Mouse (Mus musculus) layer of hippocampus, adult 18-20 months (tissue): ENCODE data around the gene Cabp2. TPM values are rescaled to one million over a fixed set of nuclear protein-coding genes. Genes with fewer than 3 reads are reported as not detected.

Experiments used
- DNase-seq, 2 experiments: peaks; one replicate each; pipeline ENCODE4 v3.0.0; 2022; ENCODE audit warnings: low spot score in 2 of 2
- total RNA-seq, 2 experiments: library from RNA; stranded (reverse); gene quantifications; 2 replicates each; pipeline ENCODE4 v1.2.3; 2021

Gene Cabp2
- total RNA-seq, 2 experiments from 2014 or later, result not detected

DNA sequence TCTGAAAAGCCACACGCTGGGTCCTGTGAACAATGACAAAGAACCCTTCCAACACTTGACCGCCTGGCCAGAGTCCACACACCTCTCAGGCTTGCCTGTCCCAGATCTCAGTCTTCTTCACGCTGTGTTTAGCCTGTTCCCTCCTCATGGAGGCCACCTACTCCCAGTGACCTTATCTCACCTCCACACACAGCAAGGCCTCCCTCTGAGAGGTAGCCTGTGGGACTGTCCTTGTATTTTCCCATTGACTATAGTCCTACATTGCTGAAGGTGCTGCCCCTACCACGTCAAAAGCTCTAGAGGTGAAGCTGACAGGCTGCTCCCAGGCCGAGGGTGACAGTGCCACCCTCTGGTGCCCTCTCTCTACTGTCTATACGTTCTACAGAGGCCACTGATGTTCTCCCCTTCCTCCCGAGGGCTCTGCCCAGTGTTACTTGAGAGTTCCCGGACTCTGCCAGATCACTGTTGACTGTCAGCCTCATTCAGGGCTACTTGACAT is 818 bp upstream of the Cabp2 start:
- no peak for DNase-seq

DNA sequence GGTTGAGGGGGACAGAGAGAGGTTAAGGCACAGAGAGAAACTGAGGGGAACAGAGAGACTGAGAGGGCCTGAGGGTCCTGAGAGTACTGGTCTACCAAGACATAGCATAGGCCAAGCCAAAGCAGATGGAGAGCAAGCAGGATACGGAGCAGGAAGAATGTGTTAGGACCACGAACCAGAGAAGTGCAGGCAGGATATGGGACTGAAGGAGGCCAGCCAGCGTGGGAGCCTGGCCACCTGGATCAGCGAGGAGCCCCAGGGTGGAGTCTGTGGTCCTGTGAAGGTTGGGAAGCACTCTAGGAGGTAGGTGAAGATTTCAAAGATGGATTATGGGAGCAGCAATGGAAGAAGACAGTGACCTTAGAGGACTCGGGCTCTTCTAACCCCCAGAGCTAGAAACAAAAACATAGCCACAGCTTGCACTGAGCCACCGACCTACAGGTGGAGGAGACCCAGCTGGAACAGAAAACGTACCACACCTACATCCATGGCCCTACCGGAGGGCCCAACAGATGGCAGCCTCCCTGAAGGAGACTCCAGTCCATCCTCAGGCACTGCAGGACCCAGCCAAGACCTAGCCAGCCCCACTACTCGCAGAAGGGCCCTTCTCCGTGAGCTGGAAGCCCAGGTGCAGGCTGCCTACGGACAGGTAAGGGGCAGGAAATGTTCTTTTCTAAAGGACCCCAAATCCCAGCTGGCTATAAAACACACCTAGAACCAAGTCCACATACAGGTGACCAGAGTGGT is 1.0 kb downstream of the Cabp2 start:
- DNase-seq, result no peak

DNA sequence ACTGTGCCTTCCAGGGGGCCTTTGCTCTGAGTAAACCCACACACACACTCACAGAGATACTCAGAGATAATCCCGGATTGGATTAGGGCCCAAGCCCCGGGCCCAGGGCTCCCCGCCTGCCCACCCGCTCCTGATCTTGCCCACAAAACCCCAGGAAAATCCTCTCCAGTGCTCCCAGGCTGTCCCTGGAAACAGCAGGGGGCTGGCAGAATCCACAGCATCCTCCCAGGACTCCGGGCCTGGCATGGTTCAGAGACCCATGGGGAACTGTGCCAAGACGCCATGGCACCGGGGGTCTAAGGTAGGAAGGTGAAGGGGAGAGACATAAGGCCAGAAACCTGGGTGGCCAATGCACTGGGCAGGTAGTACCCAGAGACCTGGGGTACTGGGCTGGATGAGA is 1.9 kb downstream of the Cabp2 start:
- no peak for DNase-seq

GRCm38 (mm10) chr19:4083826-4084225 is 2.4 kb downstream of the Cabp2 start:
- DNase-seq, result no peak

DNA sequence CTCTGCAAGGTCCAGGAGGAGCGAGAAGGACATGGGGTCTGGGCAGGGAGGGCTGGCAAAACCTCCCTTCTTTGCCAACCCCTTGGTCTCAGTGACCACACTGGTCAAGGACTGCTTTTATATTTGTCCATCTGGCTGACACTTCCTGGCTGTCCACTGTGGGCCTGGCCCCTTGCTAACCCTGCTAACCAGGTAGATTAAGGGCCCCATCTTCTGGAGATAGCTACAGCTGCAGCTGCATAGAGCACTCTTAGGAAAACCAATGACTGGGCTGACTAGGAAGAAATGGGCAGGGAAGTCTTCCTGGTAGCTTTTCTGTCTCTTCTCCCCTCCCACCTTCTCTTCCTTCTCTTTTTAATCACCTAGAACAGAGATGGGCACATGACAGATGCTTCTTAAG is 3.6 kb downstream of the Cabp2 start:
- DNase-seq, result no peak

DNA sequence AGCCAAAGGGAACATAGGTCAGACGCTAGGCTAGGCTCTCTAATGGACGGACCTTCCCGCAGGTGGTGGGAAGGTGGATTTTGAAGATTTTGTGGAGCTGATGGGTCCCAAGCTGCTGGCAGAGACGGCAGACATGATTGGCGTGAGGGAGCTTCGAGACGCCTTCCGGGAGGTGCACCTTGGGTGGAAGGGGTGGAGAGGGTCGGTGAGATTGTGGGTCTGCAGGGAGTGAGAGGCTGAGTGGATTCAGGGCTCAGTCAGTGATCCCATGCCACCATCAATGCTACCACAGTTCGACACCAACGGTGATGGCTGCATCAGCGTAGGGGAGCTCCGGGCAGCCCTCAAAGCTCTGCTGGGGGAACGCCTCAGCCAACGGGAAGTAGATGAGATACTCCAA is 4.8 kb downstream of the Cabp2 start:
- no peak for DNase-seq

DNA sequence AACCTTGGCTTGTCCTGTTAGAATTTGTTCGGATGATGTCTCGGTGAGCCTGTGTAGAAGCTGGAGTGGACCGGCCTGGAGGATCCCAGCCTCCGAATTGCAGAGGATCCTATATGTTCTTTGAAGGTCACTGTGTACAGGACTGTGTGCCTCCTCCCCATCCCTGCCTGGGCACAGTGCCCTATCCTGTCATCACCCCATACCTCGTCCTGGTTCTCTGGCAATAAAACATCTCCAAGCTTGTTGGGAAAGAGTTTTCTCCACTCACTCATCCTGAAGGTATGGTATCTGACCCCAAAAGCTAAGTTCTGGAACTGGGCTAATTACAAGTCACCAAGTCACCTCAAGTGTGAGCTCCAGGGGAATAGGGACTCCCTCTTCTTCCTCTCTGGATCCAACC is 5.7 kb downstream of the Cabp2 start:
- no peak for DNase-seq

DNA sequence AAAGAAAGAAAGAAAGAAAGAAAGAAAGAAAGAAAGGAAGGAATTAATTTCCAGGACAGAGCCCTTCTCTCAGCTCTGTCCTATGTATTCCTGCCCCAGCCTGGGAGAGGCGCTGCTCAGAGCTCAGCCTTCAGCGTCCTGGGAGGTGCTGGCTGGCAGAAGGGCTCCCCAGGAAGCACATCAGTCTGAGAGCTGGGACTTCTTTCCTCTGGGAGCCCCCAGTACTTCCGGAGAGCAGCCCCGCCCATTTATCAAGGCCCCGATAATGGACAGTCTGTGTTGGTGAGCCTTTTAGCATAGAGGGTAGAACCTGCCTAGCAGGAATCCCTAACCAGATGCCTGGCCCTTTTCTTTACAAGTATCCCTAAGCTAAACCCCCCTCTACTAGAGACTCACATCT is 6.8 kb downstream of the Cabp2 start:
- no peak for DNase-seq

DNA sequence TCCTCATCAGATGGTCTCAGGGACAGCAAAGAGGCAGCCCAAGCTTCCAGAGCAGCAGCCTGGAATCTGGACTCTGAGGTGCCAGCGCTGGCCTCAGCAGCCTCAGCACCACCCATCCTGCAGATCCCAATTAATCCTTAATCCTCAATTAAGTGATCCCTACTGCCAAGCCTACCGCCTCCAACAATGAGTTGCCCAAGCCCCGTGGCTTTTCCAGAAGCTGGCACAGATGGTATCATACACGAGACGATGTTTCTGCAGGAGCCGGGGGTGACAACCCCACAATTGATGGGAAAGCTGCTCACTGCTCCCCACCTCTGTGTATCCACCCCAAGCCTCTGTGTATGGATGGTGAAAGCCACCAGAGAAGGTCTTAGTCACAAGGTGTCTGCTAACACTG is 7.8 kb downstream of the Cabp2 start:
- DNase-seq, result peak in 1 of 2 experiments; percentile 69

DNA sequence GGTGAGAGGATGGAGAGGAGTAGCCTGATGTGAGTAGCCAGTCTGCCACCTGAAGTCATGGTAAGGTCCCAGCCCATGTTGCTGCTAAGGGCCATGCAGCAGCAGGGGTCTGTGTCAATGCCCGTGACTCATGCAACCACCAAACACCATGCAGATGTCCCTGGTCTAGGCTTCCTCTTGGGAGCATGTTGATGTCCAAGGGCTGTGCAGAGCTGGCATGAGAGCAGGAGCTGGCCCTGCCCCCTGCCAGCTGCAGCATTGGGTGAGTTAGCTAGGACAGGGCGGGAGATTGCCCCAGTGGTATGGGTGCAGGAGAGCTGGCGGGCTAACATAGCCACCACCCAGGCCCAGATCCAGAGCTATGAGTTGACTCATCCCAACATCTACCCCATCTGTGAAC is 9.1 kb downstream of the Cabp2 start:
- DNase-seq, result no peak

DNA sequence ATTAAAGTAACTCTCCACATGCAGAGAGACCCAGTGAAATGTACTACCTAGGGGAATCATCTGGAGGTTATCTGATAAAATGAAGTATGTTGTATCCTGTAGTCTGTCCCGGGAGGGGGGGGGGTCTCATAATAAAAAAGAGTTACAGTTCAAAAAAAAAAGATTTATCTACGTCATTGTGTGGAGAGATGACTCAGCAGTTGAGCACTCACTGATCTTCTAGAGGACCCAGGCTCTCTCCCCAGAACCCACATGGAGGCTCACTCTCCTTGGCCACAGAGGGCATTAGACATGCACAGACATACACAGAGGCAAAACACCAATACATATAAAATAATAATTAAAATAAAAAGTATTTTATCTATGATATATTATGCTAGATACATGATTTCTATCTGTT is 10.0 kb downstream of the Cabp2 start:
- no peak for DNase-seq

GRCm38 (mm10) chr19:4092750-4093149 is 11.4 kb downstream of the Cabp2 start:
- no peak for DNase-seq

- no peak for DNase-seq
These were observed 12.4 kb downstream of the Cabp2 start for GRCm38 (mm10) chr19:4093772-4094171.

GRCm38 (mm10) chr19:4094348-4094747 is 13.0 kb downstream of the Cabp2 start:
- no peak for DNase-seq

- no peak for DNase-seq
These were observed 13.5 kb downstream of the Cabp2 start for GRCm38 (mm10) chr19:4094774-4095303.

GRCm38 (mm10) chr19:4095802-4096201 is 14.4 kb downstream of the Cabp2 start:
- no peak for DNase-seq

DNA sequence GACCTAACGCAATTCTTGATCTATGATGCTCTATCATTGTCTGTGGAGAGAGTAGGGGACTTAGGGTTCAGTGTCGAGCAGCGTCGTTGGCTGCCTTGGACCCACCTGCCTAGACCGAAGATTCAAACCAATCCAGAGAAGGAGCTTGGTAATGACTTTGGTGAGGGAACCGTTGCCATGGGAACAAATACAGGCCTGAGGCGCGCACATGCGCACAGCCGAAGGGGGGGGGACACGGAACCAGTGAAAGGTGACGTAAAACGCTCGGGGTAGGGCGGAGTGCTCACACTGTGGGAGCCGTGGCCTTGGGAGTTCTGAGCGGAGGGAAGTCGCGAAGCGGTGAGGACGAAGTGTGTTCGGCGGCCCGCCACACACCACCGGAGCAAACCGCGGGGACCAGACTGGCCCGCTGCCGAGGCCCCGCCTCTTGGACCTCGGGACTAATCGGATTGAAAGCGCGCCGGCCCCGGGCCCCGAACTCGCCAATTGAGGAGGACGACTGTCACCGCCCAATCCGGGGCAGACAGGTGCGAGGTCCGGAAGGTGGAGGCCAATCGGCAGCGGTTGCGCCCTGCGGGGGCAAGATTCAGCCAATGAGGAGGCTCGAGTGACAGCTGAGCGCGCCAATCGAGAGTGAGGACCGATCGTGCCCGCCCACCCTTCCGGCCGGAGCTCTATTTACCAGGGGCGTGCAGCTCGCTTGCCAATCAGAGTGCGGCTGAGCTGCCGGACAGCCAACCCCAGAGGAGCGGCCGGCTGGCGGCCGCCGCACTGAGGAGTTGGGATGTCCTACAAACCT is 15.5 kb downstream of the Cabp2 start, which contains the start of gene Cdk2ap2:
Gene Cdk2ap2, plus strand, starts transcription at position 541 of the 799 bp plus-strand sequence.
- peak; percentile 100 for DNase-seq

- DNase-seq, result no peak
These were observed 16.1 kb downstream of the Cabp2 start for GRCm38 (mm10) chr19:4097441-4097825.

DNA sequence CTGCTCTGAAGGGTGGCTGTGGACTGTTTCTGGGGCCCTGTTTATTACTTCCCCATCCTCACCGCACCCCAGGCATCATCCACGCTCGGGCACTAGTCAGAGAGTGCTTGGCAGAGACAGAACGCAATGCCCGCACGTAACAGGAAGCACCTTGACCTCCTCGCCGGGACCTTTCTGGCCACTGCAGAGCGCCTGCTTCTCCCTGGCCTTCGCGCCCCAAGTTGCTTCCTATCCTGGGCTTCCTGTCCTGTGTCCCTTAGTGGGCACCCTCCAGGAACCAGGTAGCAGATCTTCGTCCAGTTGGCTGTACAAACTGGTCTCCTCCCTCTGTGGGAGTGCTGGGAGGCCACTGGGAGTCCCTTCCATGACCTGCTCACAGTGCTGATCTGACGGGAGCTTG is 17.0 kb downstream of the Cabp2 start:
- DNase-seq, result no peak

GRCm38 (mm10) chr19:4099056-4099455 is 17.7 kb downstream of the Cabp2 start:
- DNase-seq, result peak; percentile 81 to 92

DNA sequence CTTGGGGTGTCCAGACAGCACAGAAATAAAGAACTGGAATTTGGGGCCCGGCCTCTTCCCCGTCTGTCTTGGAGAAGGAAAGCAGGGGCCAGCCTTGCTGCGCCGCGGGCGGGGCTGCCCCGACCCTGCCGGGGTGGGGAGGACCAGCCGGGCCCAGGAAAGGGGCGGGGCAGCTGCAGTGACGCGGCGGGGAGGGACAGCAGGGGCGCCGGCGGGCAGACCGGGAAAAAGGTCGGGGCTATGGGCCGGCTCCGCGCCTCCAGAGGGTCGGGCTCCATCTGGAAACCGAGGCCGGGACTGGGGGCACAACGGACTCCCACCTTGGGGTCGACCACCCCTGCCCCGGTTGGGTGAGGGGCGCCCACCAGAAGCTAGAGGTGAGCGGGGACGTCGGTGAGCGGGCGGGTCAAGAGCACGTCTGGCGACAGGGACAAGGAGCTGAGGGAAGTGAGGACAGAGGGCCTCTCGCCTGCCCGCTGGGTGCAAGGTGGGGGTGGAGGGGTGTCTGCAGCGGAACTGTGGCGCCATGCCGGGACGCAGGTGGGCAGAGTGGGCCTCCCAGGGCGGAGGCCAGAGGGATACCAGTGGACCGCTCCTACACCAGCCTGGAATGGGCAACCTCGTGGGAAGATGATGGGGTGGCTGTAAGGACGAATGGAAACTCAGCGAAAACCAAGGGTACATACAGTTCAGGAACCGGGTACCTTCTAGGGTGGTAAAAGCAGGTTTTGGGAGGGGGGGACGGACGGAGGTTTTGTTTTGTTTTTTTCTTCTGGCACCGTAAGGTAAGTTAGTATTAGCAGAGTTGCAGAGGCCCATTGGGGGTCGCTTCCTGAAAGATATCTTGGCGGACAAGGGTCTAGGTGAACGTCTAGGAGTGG is 18.7 kb downstream of the Cabp2 start, which contains the start of gene Pitpnm1:
Gene Pitpnm1, plus strand, starts transcription at position 162 of the 881 bp plus-strand sequence.
- DNase-seq, result no peak
